Mouse (Mus musculus) heart, embryonic 13.5 days (tissue): Measurements from ENCODE around the gene Dmrta2. TPM values are rescaled to one million over a fixed set of nuclear protein-coding genes. Genes with fewer than 3 reads are reported as not detected.

ENCODE experiments used
- ATAC-seq: fragments of 200-750 bp; cut with Nextera tagmentation; 2 replicates; pipeline ENCODE4 v1.8.0; 2017; ENCODE audit warnings: moderate TSS enrichment; ENCODE audit not compliant: insufficient number of reproducible peaks, low FRiP score, low TSS enrichment; ENCODE audit errors: extremely low read depth
- H3K27ac ChIP-seq: fragments of 300-500 bp; sonication (generic); replicated peaks from 2 replicates; pipeline ENCODE4 v1.5.1; 2015; ENCODE audit warnings: moderate library complexity, mild to moderate bottlenecking, inconsistent platforms
- H3K27me3 ChIP-seq: fragments of 300-500 bp; sonication (generic); replicated peaks from 2 replicates; pipeline ENCODE4 v1.6.1; 2015; ENCODE audit warnings: mild to moderate bottlenecking, inconsistent platforms
- H3K36me3 ChIP-seq: fragments of 300-500 bp; sonication (generic); 2 replicates; pipeline ENCODE4 v1.6.1; 2015; ENCODE audit warnings: mild to moderate bottlenecking, inconsistent platforms
- H3K4me1 ChIP-seq: fragments of 300-500 bp; sonication (generic); 2 replicates; pipeline ENCODE4 v1.6.1; 2015; ENCODE audit warnings: inconsistent platforms
- H3K4me2 ChIP-seq: fragments of 300-500 bp; sonication (generic); 2 replicates; pipeline ENCODE4 v1.6.1; 2015; ENCODE audit warnings: inconsistent platforms, mild to moderate bottlenecking, moderate library complexity
- H3K4me3 ChIP-seq: fragments of 300-500 bp; sonication (generic); 2 replicates; pipeline ENCODE4 v1.5.1; 2015; ENCODE audit warnings: moderate library complexity, mild to moderate bottlenecking, inconsistent platforms
- H3K9ac ChIP-seq: fragments of 300-500 bp; sonication (generic); 2 replicates; pipeline ENCODE4 v1.6.1; 2015; ENCODE audit warnings: inconsistent platforms, mild to moderate bottlenecking, moderate library complexity
- H3K9me3 ChIP-seq: fragments of 300-500 bp; sonication (generic); 2 replicates; pipeline ENCODE4 v1.6.1; 2016; ENCODE audit warnings: inconsistent platforms
- WGBS: fragments of 180-500 bp; shearing (Covaris S2); methylation state at CpG from one replicate; pipeline ENCODE4 v1.1.7; 2015; ENCODE audit warnings: mixed read lengths; 5-methylcytosine and 5-hydroxymethylcytosine counted together
- polyA plus RNA-seq: library from polyadenylated mRNA; unstranded; fragments of >200 nt; fragmentation: Nextera tagmentation; extraction: Ambion mirVana; gene quantifications from 2 replicates; pipeline ENCODE4 v1.2.1, GENCODE M21; 2015

Gene Dmrta2
- 0.05 TPM in 1 of 2 replicates, not detected in the other for polyA plus RNA-seq

DNA sequence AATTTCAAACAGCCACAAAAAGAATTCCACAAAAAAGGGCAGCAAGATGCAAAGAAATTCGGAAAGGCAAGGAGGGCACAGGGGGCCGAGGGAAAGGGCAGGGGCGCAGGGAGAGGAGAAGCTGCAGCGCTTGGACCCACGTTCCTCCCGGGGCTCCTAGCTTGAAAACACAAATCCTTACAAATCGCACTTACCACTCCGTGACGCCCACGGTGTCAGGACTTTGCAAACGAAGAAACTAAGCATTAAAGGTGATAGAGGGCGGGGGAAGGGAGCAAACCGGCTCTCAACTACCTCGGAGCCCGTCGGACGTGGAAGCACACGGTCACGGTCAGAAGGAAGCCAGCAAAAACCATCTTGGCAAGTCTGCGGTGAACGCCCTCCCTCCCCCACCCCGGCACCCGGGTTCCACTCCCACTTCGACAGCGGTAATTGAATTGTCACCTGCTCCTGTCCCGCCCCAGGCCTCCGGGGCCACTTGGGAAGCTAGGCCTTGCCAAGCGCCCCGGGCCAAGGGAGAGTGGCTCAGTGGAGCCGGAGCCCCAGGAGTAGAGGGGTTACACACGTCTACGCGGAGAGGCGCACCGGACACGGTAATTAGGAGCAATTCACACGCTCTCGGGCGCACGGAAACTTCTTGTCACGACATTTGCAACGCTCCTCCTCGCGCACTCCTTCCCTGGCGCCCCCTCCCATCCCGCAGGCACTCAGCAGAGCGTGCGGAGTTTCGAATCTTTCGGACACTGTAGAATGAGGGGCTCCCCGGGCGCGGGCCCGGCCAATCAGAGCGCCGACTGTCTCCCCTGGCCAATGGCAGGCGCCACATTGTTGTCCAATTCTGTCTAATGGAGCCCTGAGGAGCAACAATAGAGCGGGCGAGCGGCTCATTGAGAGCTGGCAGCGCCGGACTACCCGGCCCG is at the start of gene Dmrta2:
Gene Dmrta2, plus strand, starts transcription at position 906 of the 920 bp plus-strand sequence.
- ATAC-seq: no peak
- Histone ChIP-seq H3K4me2 (peak within 1 kb of the TSS; percentile 74), H3K4me3 (peak within 1 kb of the TSS; percentile 56), H3K9ac (peak within 1 kb of the TSS; percentile 58), H3K27ac (no peak within 1 kb of the TSS), H3K36me3 (no peaks in the 10 kb centered on the region), H3K27me3 (peaks cover 99% of the 10 kb centered on the region), H3K9me3 (peaks cover 3% of the 10 kb centered on the region; the same call in 1 of the 2 replicates), H3K4me1 (peaks cover 40% of the 10 kb centered on the region)
- under 1% methylated on average over 64 of the region's 64 CpGs for WGBS

- H3K9me3 ChIP-seq: no peaks in the 10 kb centered on the region
- no peak overlapping the region for H3K4me3 ChIP-seq
- no peak overlapping the region for H3K9ac ChIP-seq
- no peak for ATAC-seq
- H3K27ac ChIP-seq: no peak overlapping the region
- no peaks in the 10 kb centered on the region for H3K27me3 ChIP-seq
- H3K4me2 ChIP-seq: no peak overlapping the region
- peaks cover 6% of the 10 kb centered on the region for H3K36me3 ChIP-seq
- no peaks in the 10 kb centered on the region for H3K4me1 ChIP-seq
- WGBS: 94% methylated on average over 1 of the region's 1 CpGs
Measured at GRCm38 (mm10) chr4:109929058-109929457, 48.8 kb upstream of the Dmrta2 start.

DNA sequence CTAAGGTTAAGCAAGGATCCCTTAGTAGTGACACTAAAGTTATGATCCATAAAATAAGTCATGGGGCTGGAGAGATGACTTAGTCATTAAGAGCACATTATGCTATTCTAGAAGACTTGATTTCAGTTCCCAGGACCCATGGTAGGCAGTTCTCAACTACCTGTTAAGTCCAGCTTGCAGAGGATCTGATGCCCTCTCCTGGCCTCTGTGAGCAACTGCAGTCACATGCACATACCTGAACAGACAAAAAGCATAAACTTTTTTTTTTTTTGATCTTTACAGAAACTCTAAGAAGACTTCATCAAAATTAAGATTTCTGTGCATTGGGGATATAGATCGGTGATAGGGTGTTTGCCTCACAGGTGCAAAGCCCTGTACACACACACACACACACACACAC is 47.4 kb upstream of the Dmrta2 start:
- Histone ChIP-seq H3K36me3 (peaks cover 8% of the 10 kb centered on the region), H3K4me3 (no peak overlapping the region), H3K27me3 (no peaks in the 10 kb centered on the region), H3K4me1 (no peaks in the 10 kb centered on the region), H3K9ac (no peak overlapping the region), H3K27ac (no peak overlapping the region), H3K9me3 (no peaks in the 10 kb centered on the region), H3K4me2 (no peak overlapping the region)
- WGBS: 100% methylated on average over 1 of the region's 1 CpGs
- no peak for ATAC-seq

- Histone ChIP-seq H3K4me3 (no peak overlapping the region), H3K9ac (no peak overlapping the region), H3K4me2 (no peak overlapping the region), H3K27ac (no peak overlapping the region), H3K4me1 (no peaks in the 10 kb centered on the region), H3K36me3 (peaks cover 11% of the 10 kb centered on the region), H3K27me3 (no peaks in the 10 kb centered on the region), H3K9me3 (no peaks in the 10 kb centered on the region)
- WGBS: 91% methylated on average over 1 of the region's 1 CpGs
- ATAC-seq: no peak
Measured at GRCm38 (mm10) chr4:109930935-109931334, 46.9 kb upstream of the Dmrta2 start.

DNA sequence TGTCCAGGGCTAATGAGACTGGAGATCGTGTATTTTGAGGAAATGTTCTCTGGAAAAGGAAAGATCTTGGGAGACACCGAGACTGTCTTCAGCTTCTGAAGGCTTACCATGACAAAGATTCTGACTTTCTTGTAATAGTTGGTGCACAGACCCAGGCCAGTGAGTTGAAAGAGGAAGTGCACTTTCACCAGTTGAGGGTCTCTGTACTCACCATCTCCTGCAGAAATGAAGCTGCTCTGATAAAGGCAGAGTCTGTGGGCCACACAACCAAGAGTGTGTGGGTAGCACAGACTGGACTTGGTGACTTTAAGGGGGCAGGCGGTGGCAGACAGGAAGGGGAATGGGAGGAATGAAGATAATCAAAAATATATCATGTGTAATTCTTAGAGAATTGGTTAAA is 41.3 kb upstream of the Dmrta2 start:
- 89% methylated on average over 3 of the region's 3 CpGs for WGBS
- no peaks in the 10 kb centered on the region for H3K9me3 ChIP-seq
- H3K4me1 ChIP-seq: no peaks in the 10 kb centered on the region
- H3K36me3 ChIP-seq: peaks cover 8% of the 10 kb centered on the region
- H3K27me3 ChIP-seq: no peaks in the 10 kb centered on the region
- no peak overlapping the region for H3K4me2 ChIP-seq
- no peak overlapping the region for H3K4me3 ChIP-seq
- H3K9ac ChIP-seq: no peak overlapping the region
- ATAC-seq: no peak
- no peak overlapping the region for H3K27ac ChIP-seq

- ATAC-seq: no peak
- H3K27ac ChIP-seq: no peak overlapping the region
- H3K9ac ChIP-seq: no peak overlapping the region
- H3K4me3 ChIP-seq: no peak overlapping the region
- peaks cover 8% of the 10 kb centered on the region for H3K36me3 ChIP-seq
- H3K4me2 ChIP-seq: no peak overlapping the region
- no peaks in the 10 kb centered on the region for H3K4me1 ChIP-seq
- H3K9me3 ChIP-seq: no peaks in the 10 kb centered on the region
- H3K27me3 ChIP-seq: no peaks in the 10 kb centered on the region
Measured at GRCm38 (mm10) chr4:109939291-109939690, 38.6 kb upstream of the Dmrta2 start.

GRCm38 (mm10) chr4:109945554-109945953 is 32.3 kb upstream of the Dmrta2 start:
- Histone ChIP-seq H3K36me3 (no peaks in the 10 kb centered on the region), H3K4me2 (no peak overlapping the region), H3K4me3 (no peak overlapping the region), H3K4me1 (no peaks in the 10 kb centered on the region), H3K9ac (no peak overlapping the region), H3K27me3 (no peaks in the 10 kb centered on the region), H3K27ac (no peak overlapping the region), H3K9me3 (no peaks in the 10 kb centered on the region)
- 93% methylated on average over 1 of the region's 1 CpGs for WGBS
- ATAC-seq: no peak

- 90% methylated on average over 3 of the region's 3 CpGs for WGBS
- no peaks in the 10 kb centered on the region for H3K4me1 ChIP-seq
- H3K9ac ChIP-seq: no peak overlapping the region
- no peak overlapping the region for H3K4me2 ChIP-seq
- H3K27ac ChIP-seq: no peak overlapping the region
- ATAC-seq: no peak
- H3K4me3 ChIP-seq: no peak overlapping the region
- no peaks in the 10 kb centered on the region for H3K9me3 ChIP-seq
- no peaks in the 10 kb centered on the region for H3K36me3 ChIP-seq
- H3K27me3 ChIP-seq: no peaks in the 10 kb centered on the region
Measured at GRCm38 (mm10) chr4:109949307-109949706, 28.5 kb upstream of the Dmrta2 start.

GRCm38 (mm10) chr4:109953509-109953908 is 24.3 kb upstream of the Dmrta2 start:
- Histone ChIP-seq H3K36me3 (no peaks in the 10 kb centered on the region), H3K4me2 (no peak overlapping the region), H3K27me3 (no peaks in the 10 kb centered on the region), H3K9me3 (no peaks in the 10 kb centered on the region), H3K4me3 (no peak overlapping the region), H3K4me1 (no peaks in the 10 kb centered on the region), H3K27ac (no peak overlapping the region), H3K9ac (no peak overlapping the region)
- WGBS: 86% methylated on average over 1 of the region's 1 CpGs
- ATAC-seq: no peak

DNA sequence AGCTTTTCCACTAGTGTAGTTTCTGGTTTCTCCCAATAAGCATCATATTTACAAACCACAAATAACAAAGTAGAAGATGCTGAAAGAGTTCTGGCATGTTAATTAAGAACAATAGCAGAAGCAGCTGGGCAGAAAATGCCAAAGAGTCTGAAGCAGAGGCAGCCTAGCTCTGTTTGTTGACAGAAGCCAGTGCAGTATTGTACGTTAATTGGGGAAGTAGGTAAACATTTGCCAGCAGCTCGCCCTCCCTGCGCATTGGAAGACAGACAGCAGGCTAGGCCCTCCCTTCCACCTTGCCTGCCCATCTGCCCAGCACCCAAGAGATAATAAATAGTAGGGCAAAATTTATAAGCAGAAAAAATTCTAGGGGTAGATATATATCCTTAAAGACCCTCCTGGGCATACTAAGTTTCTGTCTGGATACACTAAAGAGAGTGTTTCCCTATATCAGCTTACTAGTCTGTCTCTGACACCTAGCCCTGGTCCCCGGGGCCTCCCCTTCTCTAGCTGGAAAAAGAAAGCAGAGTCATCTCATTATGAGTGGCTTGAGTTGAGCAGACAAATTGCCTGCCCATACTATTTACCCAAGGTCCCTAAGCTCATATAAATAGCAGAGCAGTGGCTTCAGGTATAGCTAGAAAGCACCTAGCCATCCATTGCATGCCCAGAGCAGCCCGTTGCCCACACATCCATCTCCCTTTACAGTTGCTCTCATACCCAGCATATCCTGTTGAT is 17.5 kb upstream of the Dmrta2 start:
- Histone ChIP-seq H3K27ac (no peak overlapping the region), H3K4me3 (no peak overlapping the region), H3K36me3 (peaks cover 19% of the 10 kb centered on the region), H3K4me1 (no peaks in the 10 kb centered on the region), H3K27me3 (no peaks in the 10 kb centered on the region), H3K9me3 (no peaks in the 10 kb centered on the region), H3K9ac (no peak overlapping the region), H3K4me2 (no peak overlapping the region)
- WGBS: 76% methylated on average over 5 of the region's 5 CpGs
- ATAC-seq: no peak

DNA sequence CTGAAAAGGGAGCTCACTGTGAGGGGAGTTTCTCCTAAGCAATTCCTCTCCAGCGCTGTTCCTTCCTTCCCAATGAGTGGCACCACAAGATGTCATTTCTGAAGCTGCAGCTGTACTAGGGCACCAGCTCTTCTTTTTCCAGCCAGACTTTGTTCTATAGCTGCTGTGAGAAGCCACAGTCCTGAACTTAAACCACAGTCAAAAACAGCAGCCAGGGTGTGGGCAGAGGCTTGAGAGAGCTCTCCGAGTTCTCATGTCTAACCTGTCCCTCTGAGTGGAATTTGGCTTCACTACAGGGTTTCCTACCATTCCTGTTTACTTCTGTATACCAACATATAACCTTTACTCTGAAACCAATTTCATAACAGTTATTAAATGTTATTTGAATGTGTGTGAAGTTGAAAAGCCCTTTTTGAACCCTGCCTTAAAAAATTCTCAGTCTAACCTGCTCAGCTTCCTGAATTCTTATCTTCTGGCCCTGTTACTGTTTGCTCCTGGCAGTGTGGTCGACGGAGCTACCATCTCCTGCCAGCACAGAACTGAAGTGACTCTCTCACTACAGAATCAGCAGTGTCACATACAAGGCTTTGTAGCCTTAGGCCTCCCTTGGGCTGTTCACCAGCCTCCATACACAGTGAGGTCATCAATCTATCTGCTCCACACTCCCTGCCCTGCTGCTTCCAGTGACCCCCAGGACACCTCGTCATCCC is 14.1 kb upstream of the Dmrta2 start:
- ATAC-seq: no peak
- Histone ChIP-seq H3K9me3 (no peaks in the 10 kb centered on the region), H3K9ac (no peak overlapping the region), H3K27ac (no peak overlapping the region), H3K4me2 (no peak overlapping the region), H3K4me3 (no peak overlapping the region), H3K4me1 (no peaks in the 10 kb centered on the region), H3K36me3 (peaks cover 19% of the 10 kb centered on the region), H3K27me3 (no peaks in the 10 kb centered on the region)
- WGBS: 62% methylated on average over 5 of the region's 5 CpGs
